Mouse (Mus musculus): Measurements from ENCODE around the gene Ap3b2. TPM values are rescaled to one million over a fixed set of nuclear protein-coding genes. Genes with fewer than 3 reads are reported as not detected.

Gene Ap3b2
- polyA plus RNA-seq, 2 experiments = 0.54 TPM; not detected in 1

DNA sequence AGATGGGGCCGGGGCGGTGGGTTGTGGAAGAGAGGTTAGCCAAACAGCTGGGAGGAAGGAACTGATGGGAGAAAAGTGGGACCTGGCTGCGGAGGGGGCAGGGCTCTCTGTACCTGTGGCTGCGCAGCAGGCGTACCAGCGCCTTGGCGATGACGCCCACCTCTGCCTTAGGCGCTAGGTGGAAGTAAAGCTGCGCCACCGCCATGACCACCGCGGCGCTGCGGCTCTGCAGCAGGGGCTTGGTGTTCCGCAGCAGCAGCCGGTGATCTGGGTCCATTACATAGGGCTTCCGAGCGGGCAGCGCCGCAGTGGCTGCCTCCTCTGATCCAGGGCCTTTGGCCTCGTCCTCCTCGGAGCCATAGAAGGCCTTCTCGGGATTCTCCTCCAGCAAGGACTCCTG is 16.9 kb downstream of the Ap3b2 start:
- peaks cover 12% of the 10 kb centered on the region; the same call in 1 of the 2 replicates for H3K27me3 ChIP-seq (ENCODE audit: control insufficient read depth, insufficient read depth, low read length)
- H3K36me3 ChIP-seq (ENCODE audit: control insufficient read depth, insufficient read depth, low read length) = no peaks in the 10 kb centered on the region
- no peak overlapping the region for H3K4me3 ChIP-seq (replicated peaks; ENCODE audit: low read length)
- H3K9me3 ChIP-seq (ENCODE audit: control insufficient read depth, low read length) = no peaks in the 10 kb centered on the region
- DNase-seq (ENCODE audit: low spot score) (no peak), ATAC-seq (ENCODE audit: low FRiP score, low read depth) (peak; percentile 44; the same call in 1 of the 2 replicates)
- TF ChIP-seq POLR2A (IDR thresholded peaks at IDR 0.05; ENCODE audit: borderline replicate concordance, extremely low read depth, insufficient read depth, insufficient read length) = no peak
- WGBS = 3% methylated on average over 18 of the region's 24 CpGs
- peak overlapping the region; percentile 28; the same call in 1 of the 2 replicates for H3K4me2 ChIP-seq (replicated peaks; ENCODE audit: low read depth, low read length, severe bottlenecking)
- no peak overlapping the region for H3K9ac ChIP-seq (ENCODE audit: low read depth, low read length, severe bottlenecking)
- H3K4me1 ChIP-seq (ENCODE audit: control insufficient read depth, insufficient read depth, low read length) = no peaks in the 10 kb centered on the region
- no peak overlapping the region for H3K27ac ChIP-seq (replicated peaks; ENCODE audit: low read depth, low read length)

GRCm38 (mm10) chr7:81475221-81475620 is 18.5 kb downstream of the Ap3b2 start:
- Histone ChIP-seq H3K4me1 (ENCODE audit: control insufficient read depth, insufficient read depth, low read length) (no peaks in the 10 kb centered on the region), H3K27me3 (ENCODE audit: control insufficient read depth, insufficient read depth, low read length) (peaks cover 12% of the 10 kb centered on the region; the same call in 1 of the 2 replicates), H3K36me3 (ENCODE audit: control insufficient read depth, insufficient read depth, low read length) (no peaks in the 10 kb centered on the region), H3K9me3 (ENCODE audit: control insufficient read depth, low read length) (no peaks in the 10 kb centered on the region), H3K9ac (ENCODE audit: low read depth, low read length, severe bottlenecking) (no peak overlapping the region), H3K4me2 (replicated peaks; ENCODE audit: low read depth, low read length, severe bottlenecking) (no peak overlapping the region), H3K4me3 (replicated peaks; ENCODE audit: low read length) (no peak overlapping the region), H3K27ac (replicated peaks; ENCODE audit: low read depth, low read length) (no peak overlapping the region)
- TF ChIP-seq POLR2A (IDR thresholded peaks at IDR 0.05; ENCODE audit: borderline replicate concordance, extremely low read depth, insufficient read depth, insufficient read length) = no peak
- 82% methylated on average over 3 of the region's 3 CpGs for WGBS
- DNase-seq (ENCODE audit: low spot score) = no peak
- no peak for ATAC-seq (ENCODE audit: low FRiP score, low read depth)

DNA sequence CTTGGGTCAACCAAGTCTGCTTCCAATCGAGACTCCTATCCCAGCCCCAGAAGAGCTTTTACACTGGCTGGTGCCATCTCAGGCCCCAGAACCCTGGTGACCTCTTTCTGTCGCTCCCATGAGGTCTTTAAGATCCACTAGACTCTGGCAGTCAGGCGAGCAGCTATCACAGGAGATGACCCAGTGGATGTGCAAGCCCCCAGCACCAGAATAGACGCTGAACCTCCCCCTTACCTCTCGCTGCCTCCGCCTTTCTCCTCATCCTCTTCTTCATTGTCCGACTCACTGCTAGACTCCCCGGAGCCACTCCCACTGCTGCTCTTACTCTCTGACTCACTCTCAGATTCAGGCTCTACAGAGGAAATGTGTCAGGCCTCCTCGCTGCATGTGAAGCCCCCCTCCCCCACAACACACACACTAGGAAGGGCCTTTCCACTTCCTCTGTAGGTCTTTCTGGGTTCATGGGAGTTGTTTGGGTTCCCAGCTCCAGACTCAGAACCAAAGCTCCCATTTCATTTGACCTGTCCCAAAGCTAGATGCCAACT is 28.7 kb downstream of the Ap3b2 start:
- DNase-seq (ENCODE audit: low spot score) = no peak
- TF ChIP-seq POLR2A (IDR thresholded peaks at IDR 0.05; ENCODE audit: borderline replicate concordance, extremely low read depth, insufficient read depth, insufficient read length) = no peak
- Histone ChIP-seq H3K4me2 (replicated peaks; ENCODE audit: low read depth, low read length, severe bottlenecking) (no peak overlapping the region), H3K36me3 (ENCODE audit: control insufficient read depth, insufficient read depth, low read length) (no peaks in the 10 kb centered on the region), H3K4me1 (ENCODE audit: control insufficient read depth, insufficient read depth, low read length) (no peaks in the 10 kb centered on the region), H3K4me3 (replicated peaks; ENCODE audit: low read length) (no peak overlapping the region), H3K27me3 (ENCODE audit: control insufficient read depth, insufficient read depth, low read length) (no peaks in the 10 kb centered on the region), H3K27ac (replicated peaks; ENCODE audit: low read depth, low read length) (no peak overlapping the region), H3K9ac (ENCODE audit: low read depth, low read length, severe bottlenecking) (no peak overlapping the region), H3K9me3 (ENCODE audit: control insufficient read depth, low read length) (no peaks in the 10 kb centered on the region)
- no peak for ATAC-seq (ENCODE audit: low FRiP score, low read depth)
- WGBS = 71% methylated on average over 9 of the region's 9 CpGs

GRCm38 (mm10) chr7:81464116-81464515 is 29.6 kb downstream of the Ap3b2 start:
- ATAC-seq (ENCODE audit: low FRiP score, low read depth) = no peak
- H3K36me3 ChIP-seq (ENCODE audit: control insufficient read depth, insufficient read depth, low read length) = no peaks in the 10 kb centered on the region
- no peak overlapping the region for H3K4me2 ChIP-seq (replicated peaks; ENCODE audit: low read depth, low read length, severe bottlenecking)
- no peak overlapping the region for H3K4me3 ChIP-seq (replicated peaks; ENCODE audit: low read length)
- no peaks in the 10 kb centered on the region for H3K4me1 ChIP-seq (ENCODE audit: control insufficient read depth, insufficient read depth, low read length)
- DNase-seq (ENCODE audit: low spot score) = peak; percentile 79
- no peak overlapping the region for H3K27ac ChIP-seq (replicated peaks; ENCODE audit: low read depth, low read length)
- H3K9me3 ChIP-seq (ENCODE audit: control insufficient read depth, low read length) = no peaks in the 10 kb centered on the region
- H3K27me3 ChIP-seq (ENCODE audit: control insufficient read depth, insufficient read depth, low read length) = no peaks in the 10 kb centered on the region
- no peak for TF ChIP-seq POLR2A (IDR thresholded peaks at IDR 0.05; ENCODE audit: borderline replicate concordance, extremely low read depth, insufficient read depth, insufficient read length)
- H3K9ac ChIP-seq (ENCODE audit: low read depth, low read length, severe bottlenecking) = no peak overlapping the region
- 8% methylated on average over 4 of the region's 4 CpGs for WGBS

DNA sequence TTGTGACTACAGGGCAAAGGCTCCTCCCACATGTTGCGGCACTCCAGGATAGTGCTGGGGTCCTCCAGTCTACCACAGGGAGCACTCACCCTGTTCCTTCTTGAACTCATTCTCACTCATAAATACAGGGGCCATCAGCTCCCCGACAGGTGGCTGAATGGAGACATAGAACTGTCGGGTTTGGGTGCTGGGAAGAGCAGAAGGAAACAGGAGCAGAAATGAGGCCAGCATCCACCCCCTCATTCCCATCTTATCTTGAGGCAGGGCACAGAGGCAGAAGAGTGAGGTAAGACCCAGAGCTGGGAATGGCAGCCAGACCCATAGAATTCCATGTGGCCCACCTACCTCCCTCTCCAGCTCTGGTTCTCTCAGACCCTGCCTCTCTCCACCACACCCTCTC is 30.9 kb downstream of the Ap3b2 start:
- no peak overlapping the region for H3K4me3 ChIP-seq (replicated peaks; ENCODE audit: low read length)
- DNase-seq (ENCODE audit: low spot score) = no peak
- H3K27ac ChIP-seq (replicated peaks; ENCODE audit: low read depth, low read length) = no peak overlapping the region
- H3K9me3 ChIP-seq (ENCODE audit: control insufficient read depth, low read length) = no peaks in the 10 kb centered on the region
- TF ChIP-seq POLR2A (IDR thresholded peaks at IDR 0.05; ENCODE audit: borderline replicate concordance, extremely low read depth, insufficient read depth, insufficient read length) = no peak
- no peak overlapping the region for H3K9ac ChIP-seq (ENCODE audit: low read depth, low read length, severe bottlenecking)
- no peaks in the 10 kb centered on the region for H3K36me3 ChIP-seq (ENCODE audit: control insufficient read depth, insufficient read depth, low read length)
- 78% methylated on average over 3 of the region's 3 CpGs for WGBS
- no peaks in the 10 kb centered on the region for H3K4me1 ChIP-seq (ENCODE audit: control insufficient read depth, insufficient read depth, low read length)
- H3K4me2 ChIP-seq (replicated peaks; ENCODE audit: low read depth, low read length, severe bottlenecking) = no peak overlapping the region
- ATAC-seq (ENCODE audit: low FRiP score, low read depth) = no peak
- no peaks in the 10 kb centered on the region for H3K27me3 ChIP-seq (ENCODE audit: control insufficient read depth, insufficient read depth, low read length)
